In the genomic region with DNA sequence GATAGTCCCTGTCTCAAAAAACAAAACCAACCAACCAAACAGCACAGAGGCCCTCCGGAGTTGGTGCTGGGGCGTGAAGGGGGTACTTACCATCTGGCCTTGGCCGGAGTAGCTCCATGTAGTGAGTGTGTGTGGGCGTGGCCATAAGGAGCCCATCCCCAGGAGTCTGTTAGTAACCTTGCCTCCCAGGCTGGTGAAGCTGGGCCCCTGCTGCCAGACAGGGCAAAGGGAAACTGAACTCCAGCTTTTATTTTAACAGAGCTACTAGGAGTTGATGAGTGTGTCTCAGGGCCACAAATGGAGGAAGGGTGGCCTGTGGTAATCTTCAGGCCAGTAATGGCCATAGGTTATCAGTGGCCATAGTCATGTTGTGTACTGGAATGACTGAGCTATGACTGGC, we compare ENCODE assay signal across 10 mouse cellular contexts. TPM values are rescaled to one million over a fixed set of nuclear protein-coding genes. Genes with fewer than 3 reads are reported as not detected.
A peak's percentile ranks its signal among the peaks of the same experiment; 100 is the strongest.
DNase-seq lines count a peak whose midpoint lies in the region; ATAC-seq and TF ChIP-seq lines count a peak whose summit lies in the region.
"Had no signal": no experiment of that assay in that cellular context is flagged by ENCODE, and none has a peak within 500 bp of the region (broad histone marks: within the 10 kb centered on the region; RNA-seq: fewer than 3 reads in every experiment).

No protein-coding gene starts in this region.

- no peak for TF ChIP-seq EP300 in stomach, postnatal 0 days (optimal IDR thresholded peaks at IDR 0.05)

- H3K4me1 ChIP-seq in hindbrain, embryonic 13.5 days (replicated peaks) = peaks cover 26% of the 10 kb centered on the region
- H3K4me1 ChIP-seq in hindbrain, embryonic 11.5 days (replicated peaks; ENCODE audit: control insufficient read depth, insufficient read depth, low read length) = peaks cover 2% of the 10 kb centered on the region; the same call in 1 of the 2 replicates
- H3K4me1 ChIP-seq in limb, embryonic 15.5 days = peaks cover 27% of the 10 kb centered on the region
- no peaks in the 10 kb centered on the region for H3K4me1 ChIP-seq in stomach, postnatal 0 days (replicated peaks; ENCODE audit: control insufficient read depth, insufficient read depth)

- H3K36me3 ChIP-seq in hindbrain, embryonic 13.5 days = no peaks in the 10 kb centered on the region
- H3K36me3 ChIP-seq in hindbrain, embryonic 11.5 days (ENCODE audit: control insufficient read depth, insufficient read depth, low read length) = no peaks in the 10 kb centered on the region
- H3K36me3 ChIP-seq in limb, embryonic 15.5 days = no peaks in the 10 kb centered on the region
- no peaks in the 10 kb centered on the region for H3K36me3 ChIP-seq in stomach, postnatal 0 days (ENCODE audit: control insufficient read depth, insufficient read depth, low read length)

- no peak overlapping the region for H3K9ac ChIP-seq in hindbrain, embryonic 13.5 days
- no peak overlapping the region for H3K9ac ChIP-seq in hindbrain, embryonic 11.5 days (ENCODE audit: low read depth, low read length)
- no peak overlapping the region for H3K9ac ChIP-seq in limb, embryonic 15.5 days
- H3K9ac ChIP-seq in stomach, postnatal 0 days (ENCODE audit: low read length) = no peak overlapping the region

- 59% methylated on average over 4 of the region's 4 CpGs for WGBS in hindbrain, embryonic 13.5 days
- 41% methylated on average over 4 of the region's 4 CpGs for WGBS in hindbrain, embryonic 11.5 days
- 41% methylated on average over 4 of the region's 4 CpGs for WGBS in limb, embryonic 15.5 days
- WGBS in stomach, postnatal 0 days = 55% methylated on average over 4 of the region's 4 CpGs

- no peak for DNase-seq in hindbrain, embryonic 11.5 days (ENCODE audit: low spot score)
- DNase-seq in testis, postnatal 10 days (ENCODE audit: low spot score) = peak; percentile 41
- no peak for DNase-seq in testis, postnatal 14 days (ENCODE audit: low spot score)
- DNase-seq in stomach, postnatal 0 days (ENCODE audit: low spot score) = no peak
- DNase-seq in B cell, adult 2 months = no peak
- no peak for DNase-seq in cerebellum, adult 11-12 months
- DNase-seq: thymus, adult 18-20 months had no signal

- no peak for TF ChIP-seq CTCF in stomach, postnatal 0 days (IDR thresholded peaks at IDR 0.05; ENCODE audit: low read depth)

- ATAC-seq in hindbrain, embryonic 13.5 days (ENCODE audit: low FRiP score) = no peak
- ATAC-seq in hindbrain, embryonic 11.5 days (ENCODE audit: low FRiP score) = no peak
- ATAC-seq in limb, embryonic 15.5 days (ENCODE audit: insufficient number of reproducible peaks, low FRiP score, low TSS enrichment, low read depth) = no peak
- ATAC-seq in stomach, postnatal 0 days (ENCODE audit: low FRiP score, low TSS enrichment) = no peak

- no peak overlapping the region for H3K4me3 ChIP-seq in hindbrain, embryonic 13.5 days
- H3K4me3 ChIP-seq in hindbrain, embryonic 11.5 days (ENCODE audit: low read depth, low read length) = no peak overlapping the region
- H3K4me3 ChIP-seq in limb, embryonic 15.5 days = no peak overlapping the region
- H3K4me3 ChIP-seq in stomach, postnatal 0 days (ENCODE audit: low read depth, low read length) = no peak overlapping the region

- H3K9me3 ChIP-seq in hindbrain, embryonic 13.5 days = no peaks in the 10 kb centered on the region
- H3K9me3 ChIP-seq in hindbrain, embryonic 11.5 days (ENCODE audit: control insufficient read depth, low read length) = no peaks in the 10 kb centered on the region
- no peaks in the 10 kb centered on the region for H3K9me3 ChIP-seq in limb, embryonic 15.5 days
- H3K9me3 ChIP-seq in stomach, postnatal 0 days (ENCODE audit: control insufficient read depth, low read length) = no peaks in the 10 kb centered on the region

- peak overlapping the region; percentile 8; the same call in 1 of the 2 replicates for H3K27ac ChIP-seq in hindbrain, embryonic 13.5 days
- H3K27ac ChIP-seq in hindbrain, embryonic 11.5 days (ENCODE audit: low read depth, low read length) = no peak overlapping the region
- H3K27ac ChIP-seq in limb, embryonic 15.5 days = peak overlapping the region; percentile 44; the same call in 1 of the 2 replicates
- H3K27ac ChIP-seq in stomach, postnatal 0 days (replicated peaks) = peak overlapping the region; percentile 40

- H3K27me3 ChIP-seq in hindbrain, embryonic 13.5 days = no peaks in the 10 kb centered on the region
- no peaks in the 10 kb centered on the region for H3K27me3 ChIP-seq in hindbrain, embryonic 11.5 days (ENCODE audit: control insufficient read depth, insufficient read depth, low read length)
- no peaks in the 10 kb centered on the region for H3K27me3 ChIP-seq in limb, embryonic 15.5 days
- H3K27me3 ChIP-seq in stomach, postnatal 0 days (ENCODE audit: control insufficient read depth, insufficient read depth, low read length) = no peaks in the 10 kb centered on the region

- H3K4me2 ChIP-seq in hindbrain, embryonic 13.5 days = no peak overlapping the region
- no peak overlapping the region for H3K4me2 ChIP-seq in hindbrain, embryonic 11.5 days (replicated peaks; ENCODE audit: low read depth, low read length)
- no peak overlapping the region for H3K4me2 ChIP-seq in limb, embryonic 15.5 days
- no peak overlapping the region for H3K4me2 ChIP-seq in stomach, postnatal 0 days (replicated peaks; ENCODE audit: low read depth)

RNA-seq across cellular contexts. Expression of gene 6330409D20Rik, which starts 6.3 kb away (rescaled TPM):
- 3.3 and 3.7 TPM in 2 replicates for polyA plus RNA-seq in hindbrain, embryonic 13.5 days (2015; fragmentation: Nextera tagmentation; extraction: Ambion mirVana)
- 2.3 and 3.0 TPM in 2 replicates for polyA plus RNA-seq in hindbrain, embryonic 11.5 days (2014; fragmentation: Nextera tagmentation; extraction: Ambion mirVana)
- polyA plus RNA-seq in limb, embryonic 15.5 days (2015; fragmentation: Nextera tagmentation; extraction: Ambion mirVana) = not detected in 2 replicates
- not detected in 2 replicates for polyA plus RNA-seq in stomach, postnatal 0 days (2015; fragmentation: Nextera tagmentation; extraction: Ambion mirVana)
- polyA plus RNA-seq: gonadal fat pad, adult 2 months had no signal

RNA-seq across cellular contexts. Expression of gene Sh2d3c, which starts 13.6 kb away (rescaled TPM):
- polyA plus RNA-seq in hindbrain, embryonic 13.5 days (2015; fragmentation: Nextera tagmentation; extraction: Ambion mirVana) = 41.8 and 50.5 TPM in 2 replicates
- polyA plus RNA-seq in hindbrain, embryonic 11.5 days (2014; fragmentation: Nextera tagmentation; extraction: Ambion mirVana) = 25.9 and 27.6 TPM in 2 replicates
- polyA plus RNA-seq in limb, embryonic 15.5 days (2015; fragmentation: Nextera tagmentation; extraction: Ambion mirVana) = 23.0 and 24.7 TPM in 2 replicates
- polyA plus RNA-seq in stomach, postnatal 0 days (2015; fragmentation: Nextera tagmentation; extraction: Ambion mirVana) = 7.7 and 8.4 TPM in 2 replicates

RNA-seq across cellular contexts. Expression of gene Cdk9, which starts 21.6 kb away (rescaled TPM):
- 74.9 and 81.9 TPM in 2 replicates for polyA plus RNA-seq in hindbrain, embryonic 13.5 days (2015; fragmentation: Nextera tagmentation; extraction: Ambion mirVana)
- 77.3 and 79.9 TPM in 2 replicates for polyA plus RNA-seq in hindbrain, embryonic 11.5 days (2014; fragmentation: Nextera tagmentation; extraction: Ambion mirVana)
- 84.4 and 101 TPM in 2 replicates for polyA plus RNA-seq in limb, embryonic 15.5 days (2015; fragmentation: Nextera tagmentation; extraction: Ambion mirVana)
- polyA plus RNA-seq in stomach, postnatal 0 days (2015; fragmentation: Nextera tagmentation; extraction: Ambion mirVana) = 55.8 and 57.8 TPM in 2 replicates

RNA-seq across cellular contexts. Expression of gene Tor2a, which starts 22.6 kb away (rescaled TPM):
- polyA plus RNA-seq in hindbrain, embryonic 13.5 days (2015; fragmentation: Nextera tagmentation; extraction: Ambion mirVana) = 54.2 and 54.4 TPM in 2 replicates
- polyA plus RNA-seq in hindbrain, embryonic 11.5 days (2014; fragmentation: Nextera tagmentation; extraction: Ambion mirVana) = 53.1 and 53.5 TPM in 2 replicates
- polyA plus RNA-seq in limb, embryonic 15.5 days (2015; fragmentation: Nextera tagmentation; extraction: Ambion mirVana) = 68.5 and 71.7 TPM in 2 replicates
- polyA plus RNA-seq in stomach, postnatal 0 days (2015; fragmentation: Nextera tagmentation; extraction: Ambion mirVana) = 45.9 and 50.3 TPM in 2 replicates

RNA-seq across cellular contexts. Expression of gene Fpgs, which starts 30.5 kb away (rescaled TPM):
- polyA plus RNA-seq in hindbrain, embryonic 13.5 days (2015; fragmentation: Nextera tagmentation; extraction: Ambion mirVana) = 14.5 and 16.4 TPM in 2 replicates
- polyA plus RNA-seq in hindbrain, embryonic 11.5 days (2014; fragmentation: Nextera tagmentation; extraction: Ambion mirVana) = 11.2 and 13.6 TPM in 2 replicates
- polyA plus RNA-seq in limb, embryonic 15.5 days (2015; fragmentation: Nextera tagmentation; extraction: Ambion mirVana) = 33.5 and 34.8 TPM in 2 replicates
- 15.1 and 17.3 TPM in 2 replicates for polyA plus RNA-seq in stomach, postnatal 0 days (2015; fragmentation: Nextera tagmentation; extraction: Ambion mirVana)
